Mouse (Mus musculus) CD8-positive naive resting alpha-beta T cell, adult 57 days (primary cell): Measurements from ENCODE around the gene Olfr715b. TPM values are rescaled to one million over a fixed set of nuclear protein-coding genes. Genes with fewer than 3 reads are reported as not detected.

Source experiments
- total RNA-seq: library from RNA; stranded (reverse); gene quantifications from one replicate; pipeline ENCODE4 v1.2.4, GENCODE M21; 2023

Olfr715b gene
- total RNA-seq: not detected

GRCm38 (mm10) chr7:107110269-107110668, at the start of gene Olfr715b:
Olfr715b (minus strand) TSS chr7:107110369.

GRCm38 (mm10) chr7:107138027-107138426, 27.9 kb upstream of the Olfr715b start, which contains the start of gene Olfr716:
Olfr716 (plus strand) TSS chr7:107138327.

GRCm38 (mm10) chr7:107130983-107131382, 20.8 kb upstream of the Olfr715b start, which contains the start of gene Olfr715:
Olfr715 (minus strand) TSS chr7:107131083.

GRCm38 (mm10) chr7:107092920-107093319, 17.2 kb downstream of the Olfr715b start, which contains the start of gene Olfr17:
Olfr17 (plus strand) TSS chr7:107093220.

GRCm38 (mm10) chr7:107070681-107071080, 39.5 kb downstream of the Olfr715b start, which contains the start of gene Olfr714:
Olfr714 (plus strand) TSS chr7:107070981.

Other genes with a start within 250 kb of the Olfr715b start
- gene Olfr704, start 247.2 kb downstream of the Olfr715b start, total RNA-seq: not detected
- gene Olfr705, start 233.5 kb downstream of the Olfr715b start, total RNA-seq: not detected
- not detected for gene Olfr706, start 222.2 kb downstream of the Olfr715b start, total RNA-seq
- gene Olfr707, start 209.1 kb downstream of the Olfr715b start, total RNA-seq: not detected
- not detected for gene Olfr1532-ps1, start 202.4 kb downstream of the Olfr715b start, total RNA-seq
- gene Olfr709-ps1, start 178.2 kb downstream of the Olfr715b start, total RNA-seq: 0.12 TPM
- not detected for gene Olfr710, start 162.1 kb downstream of the Olfr715b start, total RNA-seq
- gene Olfr6, start 146.4 kb downstream of the Olfr715b start, total RNA-seq: not detected
- gene Olfr711, start 134.9 kb downstream of the Olfr715b start, total RNA-seq: not detected
- gene Olfr2, start 104.3 kb downstream of the Olfr715b start, total RNA-seq: not detected
- gene Olfr713, start 79.2 kb downstream of the Olfr715b start, total RNA-seq: not detected
- not detected for gene Olfr714, start 39.4 kb downstream of the Olfr715b start, total RNA-seq
- not detected for gene Olfr17, start 17.1 kb downstream of the Olfr715b start, total RNA-seq
- not detected for gene Olfr715, start 20.7 kb upstream of the Olfr715b start, total RNA-seq
- gene Olfr716, start 28.0 kb upstream of the Olfr715b start, total RNA-seq: not detected
- not detected for gene Nlrp14, start 56.6 kb upstream of the Olfr715b start, total RNA-seq
- gene Rbmxl2, start 99.1 kb upstream of the Olfr715b start, total RNA-seq: not detected